Mouse (Mus musculus) Muller cell, postnatal 12 days (primary cell): ENCODE results near the gene Amt.

Experiments used
- DNase-seq: peaks from one replicate; pipeline ENCODE4 v3.0.0-alpha.2; 2015; ENCODE audit errors: inconsistent ontology term

The Amt gene

GRCm38 (mm10) chr9:108338886-108339781 is 42.5 kb downstream of the Amt start, which contains the start of gene Gpx1:
TSS of gene Gpx1 (plus strand) at chr9:108338903.
- DNase-seq, result peak; percentile 93

- DNase-seq, result no peak
Measured at GRCm38 (mm10) chr9:108339886-108340257, 43.2 kb downstream of the Amt start.

- no peak for DNase-seq
Measured at GRCm38 (mm10) chr9:108340258-108341138, 43.8 kb downstream of the Amt start.

GRCm38 (mm10) chr9:108341139-108341475 is 44.5 kb downstream of the Amt start:
- no peak for DNase-seq

GRCm38 (mm10) chr9:108341801-108342200 is 45.1 kb downstream of the Amt start:
- DNase-seq, result peak; percentile 78

GRCm38 (mm10) chr9:108342301-108342831 is 45.7 kb downstream of the Amt start:
- DNase-seq, result peak; percentile 71

GRCm38 (mm10) chr9:108343331-108343730 is 46.7 kb downstream of the Amt start:
- DNase-seq, result no peak

GRCm38 (mm10) chr9:108343835-108344234 is 47.2 kb downstream of the Amt start:
- DNase-seq, result no peak

- no peak for DNase-seq
Measured at GRCm38 (mm10) chr9:108344471-108344870, 47.8 kb downstream of the Amt start.

- no peak for DNase-seq
Measured at GRCm38 (mm10) chr9:108347024-108347423, 50.4 kb downstream of the Amt start.

- DNase-seq, result peak; percentile 96
Measured at GRCm38 (mm10) chr9:108347540-108348289, 51.1 kb downstream of the Amt start, which contains the start of gene Usp4. TSS of gene Usp4 (plus strand) at chr9:108347853.

GRCm38 (mm10) chr9:108348290-108348680 is 51.6 kb downstream of the Amt start:
- DNase-seq, result no peak

GRCm38 (mm10) chr9:108349727-108350126 is 53.1 kb downstream of the Amt start:
- no peak for DNase-seq
